Mouse (Mus musculus): ENCODE results near the gene Myom1. TPM values are rescaled to one million over a fixed set of nuclear protein-coding genes. Genes with fewer than 3 reads are reported as not detected.
A peak's percentile ranks its signal among the peaks of the same experiment; 100 is the strongest.

The Myom1 gene
- polyA plus RNA-seq, 1 experiment = 1.5 TPM

GRCm38 (mm10) chr17:71145248-71145961 is 143.0 kb downstream of the Myom1 start:
- H3K4me3 ChIP-seq (ENCODE audit: extremely low read depth, insufficient read depth, insufficient read length) = no peak overlapping the region
- no peaks in the 10 kb centered on the region for H3K36me3 ChIP-seq (ENCODE audit: control insufficient read depth, insufficient read depth, low read length)
- DNase-seq (ENCODE audit: low read depth in 1 of 2, low spot score in 2 of 2) = no peak
- no peak overlapping the region for H3K27ac ChIP-seq (ENCODE audit: insufficient read depth, low read length)
- H3K4me1 ChIP-seq (ENCODE audit: control insufficient read depth, insufficient read depth, insufficient read length) = no peaks in the 10 kb centered on the region
- H3K27me3 ChIP-seq (ENCODE audit: control insufficient read depth, insufficient read depth, low read length) = no peaks in the 10 kb centered on the region
- 84% methylated on average over 1 of the region's 1 CpGs for WGBS
- TF ChIP-seq CTCF (IDR thresholded peaks at IDR 0.05; ENCODE audit: extremely low read depth, insufficient read depth, insufficient read length, insufficient replicate concordance) = no peak

- H3K27ac ChIP-seq (ENCODE audit: insufficient read depth, low read length) = no peak overlapping the region
- WGBS = 83% methylated on average over 4 of the region's 4 CpGs
- DNase-seq (ENCODE audit: low read depth in 1 of 2, low spot score in 2 of 2) = no peak
These were observed 150.9 kb downstream of the Myom1 start for GRCm38 (mm10) chr17:71153356-71153755.

DNA sequence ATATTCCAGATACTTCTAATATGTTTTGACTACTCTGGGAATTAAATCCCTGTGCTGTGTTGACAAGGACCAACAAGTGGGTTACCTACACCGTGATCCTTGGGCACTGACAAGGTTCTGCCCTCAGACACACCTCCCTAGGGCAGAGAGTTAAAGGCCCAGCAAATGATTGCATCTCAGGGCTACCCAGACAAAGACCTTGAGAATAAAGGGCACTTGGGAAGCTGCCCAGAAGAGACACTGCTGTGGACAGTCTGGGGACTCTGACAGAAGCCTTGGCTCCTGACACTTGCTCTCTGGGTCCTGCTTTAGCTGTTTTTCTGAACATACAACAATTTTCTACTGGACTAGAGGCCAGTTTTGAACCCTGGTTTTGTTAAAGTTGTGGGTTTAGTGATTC is 152.8 kb downstream of the Myom1 start:
- Histone ChIP-seq H3K36me3 (ENCODE audit: control insufficient read depth, insufficient read depth, low read length) (no peaks in the 10 kb centered on the region), H3K27ac (ENCODE audit: insufficient read depth, low read length) (no peak overlapping the region), H3K4me1 (ENCODE audit: control insufficient read depth, insufficient read depth, insufficient read length) (no peaks in the 10 kb centered on the region), H3K27me3 (ENCODE audit: control insufficient read depth, insufficient read depth, low read length) (no peaks in the 10 kb centered on the region), H3K4me3 (ENCODE audit: extremely low read depth, insufficient read depth, insufficient read length) (no peak overlapping the region)
- no peak for TF ChIP-seq POLR2A (IDR thresholded peaks at IDR 0.05; ENCODE audit: low read depth, low read length)
- TF ChIP-seq CTCF (IDR thresholded peaks at IDR 0.05; ENCODE audit: extremely low read depth, insufficient read depth, insufficient read length, insufficient replicate concordance) = no peak
- DNase-seq (ENCODE audit: low read depth in 1 of 2, low spot score in 2 of 2) = no peak
- WGBS = 89% methylated on average over 1 of the region's 1 CpGs

More at GRCm38 (mm10) chr17:71153356-71153755, 150.9 kb downstream of the Myom1 start:
- H3K4me3 ChIP-seq (ENCODE audit: extremely low read depth, insufficient read depth, insufficient read length) = no peak overlapping the region
- H3K27me3 ChIP-seq (ENCODE audit: control insufficient read depth, insufficient read depth, low read length) = no peaks in the 10 kb centered on the region
- H3K36me3 ChIP-seq (ENCODE audit: control insufficient read depth, insufficient read depth, low read length) = no peaks in the 10 kb centered on the region
- TF ChIP-seq CTCF (IDR thresholded peaks at IDR 0.05; ENCODE audit: extremely low read depth, insufficient read depth, insufficient read length, insufficient replicate concordance) (no peak), POLR2A (IDR thresholded peaks at IDR 0.05; ENCODE audit: low read depth, low read length) (no peak)
- no peaks in the 10 kb centered on the region for H3K4me1 ChIP-seq (ENCODE audit: control insufficient read depth, insufficient read depth, insufficient read length)

- no peak for DNase-seq (ENCODE audit: low read depth in 1 of 2, low spot score in 2 of 2)
- no peak overlapping the region for H3K4me3 ChIP-seq (ENCODE audit: extremely low read depth, insufficient read depth, insufficient read length)
- H3K4me1 ChIP-seq (ENCODE audit: control insufficient read depth, insufficient read depth, insufficient read length) = no peaks in the 10 kb centered on the region
- no peak for TF ChIP-seq POLR2A (IDR thresholded peaks at IDR 0.05; ENCODE audit: low read depth, low read length)
- TF ChIP-seq CTCF (IDR thresholded peaks at IDR 0.05; ENCODE audit: extremely low read depth, insufficient read depth, insufficient read length, insufficient replicate concordance) = no peak
- no peaks in the 10 kb centered on the region for H3K36me3 ChIP-seq (ENCODE audit: control insufficient read depth, insufficient read depth, low read length)
- no peaks in the 10 kb centered on the region for H3K27me3 ChIP-seq (ENCODE audit: control insufficient read depth, insufficient read depth, low read length)
- 77% methylated on average over 4 of the region's 4 CpGs for WGBS
- no peak overlapping the region for H3K27ac ChIP-seq (ENCODE audit: insufficient read depth, low read length)
These were observed 156.7 kb downstream of the Myom1 start for GRCm38 (mm10) chr17:71159152-71159567.

GRCm38 (mm10) chr17:71159720-71160119 is 157.3 kb downstream of the Myom1 start:
- WGBS = 87% methylated on average over 8 of the region's 8 CpGs
- Histone ChIP-seq H3K4me3 (ENCODE audit: extremely low read depth, insufficient read depth, insufficient read length) (no peak overlapping the region), H3K27me3 (ENCODE audit: control insufficient read depth, insufficient read depth, low read length) (no peaks in the 10 kb centered on the region), H3K36me3 (ENCODE audit: control insufficient read depth, insufficient read depth, low read length) (no peaks in the 10 kb centered on the region), H3K27ac (ENCODE audit: insufficient read depth, low read length) (no peak overlapping the region), H3K4me1 (ENCODE audit: control insufficient read depth, insufficient read depth, insufficient read length) (no peaks in the 10 kb centered on the region)
- no peak for DNase-seq (ENCODE audit: low read depth in 1 of 2, low spot score in 2 of 2)
- no peak for TF ChIP-seq POLR2A (IDR thresholded peaks at IDR 0.05; ENCODE audit: low read depth, low read length)
- TF ChIP-seq CTCF (IDR thresholded peaks at IDR 0.05; ENCODE audit: extremely low read depth, insufficient read depth, insufficient read length, insufficient replicate concordance) = no peak

DNA sequence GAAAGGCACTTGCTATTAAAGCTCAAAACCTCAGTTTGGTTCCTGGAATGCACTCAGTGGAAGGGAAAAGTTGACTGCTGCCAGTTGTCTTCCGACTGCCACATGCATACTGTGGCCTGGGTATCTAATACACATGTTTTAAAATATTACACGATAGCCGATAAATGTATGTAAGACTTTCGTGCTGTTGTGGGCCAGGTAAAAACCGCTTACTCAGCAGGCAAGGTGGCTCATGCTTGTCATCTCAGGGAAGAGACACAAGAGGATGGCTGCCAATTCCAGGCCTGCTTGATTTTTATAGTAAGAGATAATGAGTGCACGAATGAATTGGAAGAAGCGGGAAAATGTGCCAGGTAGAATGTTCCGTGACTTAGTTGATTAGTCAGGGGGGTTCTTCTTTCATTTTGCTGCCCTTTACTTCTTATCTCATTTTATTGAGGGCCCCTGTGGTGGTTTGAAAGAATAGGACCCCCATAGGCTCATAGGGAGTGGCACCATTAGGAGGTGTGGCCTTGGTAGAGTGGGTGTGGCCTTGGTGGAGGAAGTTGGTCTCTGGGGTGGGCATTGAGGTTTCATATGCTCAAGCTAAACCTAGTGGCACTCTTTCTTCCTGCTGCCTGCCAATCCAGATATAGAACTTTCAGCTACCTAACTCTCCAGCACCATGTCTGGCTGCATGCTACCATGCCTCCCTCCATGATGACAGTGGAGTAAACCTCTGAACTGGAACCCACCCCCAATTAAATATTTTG is 158.0 kb downstream of the Myom1 start:
- 91% methylated on average over 8 of the region's 8 CpGs for WGBS
- DNase-seq (ENCODE audit: low read depth in 1 of 2, low spot score in 2 of 2) = no peak
- Histone ChIP-seq H3K36me3 (ENCODE audit: control insufficient read depth, insufficient read depth, low read length) (no peaks in the 10 kb centered on the region), H3K27me3 (ENCODE audit: control insufficient read depth, insufficient read depth, low read length) (no peaks in the 10 kb centered on the region), H3K27ac (ENCODE audit: insufficient read depth, low read length) (no peak overlapping the region), H3K4me1 (ENCODE audit: control insufficient read depth, insufficient read depth, insufficient read length) (no peaks in the 10 kb centered on the region), H3K4me3 (ENCODE audit: extremely low read depth, insufficient read depth, insufficient read length) (no peak overlapping the region)
- TF ChIP-seq CTCF (IDR thresholded peaks at IDR 0.05; ENCODE audit: extremely low read depth, insufficient read depth, insufficient read length, insufficient replicate concordance) = no peak
- no peak for TF ChIP-seq POLR2A (IDR thresholded peaks at IDR 0.05; ENCODE audit: low read depth, low read length)

GRCm38 (mm10) chr17:71164991-71165390 is 162.6 kb downstream of the Myom1 start:
- TF ChIP-seq POLR2A (IDR thresholded peaks at IDR 0.05; ENCODE audit: low read depth, low read length) (no peak), CTCF (IDR thresholded peaks at IDR 0.05; ENCODE audit: extremely low read depth, insufficient read depth, insufficient read length, insufficient replicate concordance) (no peak)
- 31% methylated on average over 6 of the region's 6 CpGs for WGBS
- H3K4me3 ChIP-seq (ENCODE audit: extremely low read depth, insufficient read depth, insufficient read length) = no peak overlapping the region
- H3K4me1 ChIP-seq (ENCODE audit: control insufficient read depth, insufficient read depth, insufficient read length) = no peaks in the 10 kb centered on the region
- no peaks in the 10 kb centered on the region for H3K27me3 ChIP-seq (ENCODE audit: control insufficient read depth, insufficient read depth, low read length)
- no peaks in the 10 kb centered on the region for H3K36me3 ChIP-seq (ENCODE audit: control insufficient read depth, insufficient read depth, low read length)
- H3K27ac ChIP-seq (ENCODE audit: insufficient read depth, low read length) = no peak overlapping the region
- DNase-seq (ENCODE audit: low read depth in 1 of 2, low spot score in 2 of 2) = peak in 1 of 2 experiments; percentile 21

Data from spleen, adult 2 months (tissue).